Mouse (Mus musculus): ENCODE results near the gene Pds5b. TPM values are rescaled to one million over a fixed set of nuclear protein-coding genes. Genes with fewer than 3 reads are reported as not detected.
"Not testable (repeated sequence)": the region's sequence is repeated elsewhere in the genome, so short reads cannot be mapped to it uniquely, and the experiment has no call there.

Gene Pds5b
- polyA plus RNA-seq, 1 experiment from 2014 or later: 8.4 TPM

GRCm38 (mm10) chr5:150821152-150821551 is 147.6 kb downstream of the Pds5b start:
- 84% methylated on average over 3 of the region's 4 CpGs for WGBS (ENCODE audit: missing documents)

GRCm38 (mm10) chr5:150822781-150823180 is 149.2 kb downstream of the Pds5b start:
- H3K79me2 ChIP-seq (ENCODE audit: inconsistent target): no peaks in the 10 kb centered on the region
- H3K36me3 ChIP-seq (ENCODE audit: inconsistent target): no peaks in the 10 kb centered on the region
- H3K4me3 ChIP-seq (ENCODE audit: inconsistent target): no peak overlapping the region
- WGBS (ENCODE audit: missing documents): 77% methylated on average over 6 of the region's 6 CpGs
- H3K27ac ChIP-seq: no peak overlapping the region

More at GRCm38 (mm10) chr5:150821152-150821551, 147.6 kb downstream of the Pds5b start:
- Histone ChIP-seq H3K79me2 (ENCODE audit: inconsistent target) (no peaks in the 10 kb centered on the region), H3K4me3 (ENCODE audit: inconsistent target) (no peak overlapping the region), H3K36me3 (ENCODE audit: inconsistent target) (no peaks in the 10 kb centered on the region), H3K27ac (no peak overlapping the region)

- 98% methylated on average over 3 of the region's 3 CpGs for WGBS (ENCODE audit: missing documents)
- no peaks in the 10 kb centered on the region for H3K36me3 ChIP-seq (ENCODE audit: inconsistent target)
- H3K4me3 ChIP-seq (ENCODE audit: inconsistent target): no peak overlapping the region
- H3K27ac ChIP-seq: no peak overlapping the region
- no peaks in the 10 kb centered on the region for H3K79me2 ChIP-seq (ENCODE audit: inconsistent target)
Measured at GRCm38 (mm10) chr5:150823361-150823760, 149.8 kb downstream of the Pds5b start.

- 94% methylated on average over 5 of the region's 5 CpGs for WGBS (ENCODE audit: missing documents)
- Histone ChIP-seq H3K27ac (no peak overlapping the region), H3K4me3 (ENCODE audit: inconsistent target) (no peak overlapping the region), H3K36me3 (ENCODE audit: inconsistent target) (no peaks in the 10 kb centered on the region), H3K79me2 (ENCODE audit: inconsistent target) (no peaks in the 10 kb centered on the region)
Measured at GRCm38 (mm10) chr5:150829499-150829898, 156.0 kb downstream of the Pds5b start.

GRCm38 (mm10) chr5:150830718-150831117 is 157.2 kb downstream of the Pds5b start:
- H3K27ac ChIP-seq: no peak overlapping the region
- H3K79me2 ChIP-seq (ENCODE audit: inconsistent target): no peaks in the 10 kb centered on the region
- WGBS (ENCODE audit: missing documents): 83% methylated on average over 9 of the region's 9 CpGs
- H3K4me3 ChIP-seq (ENCODE audit: inconsistent target): no peak overlapping the region
- H3K36me3 ChIP-seq (ENCODE audit: inconsistent target): no peaks in the 10 kb centered on the region

GRCm38 (mm10) chr5:150836782-150837181 is 163.2 kb downstream of the Pds5b start:
- Histone ChIP-seq H3K4me3 (ENCODE audit: inconsistent target) (no peak overlapping the region), H3K27ac (no peak overlapping the region), H3K36me3 (ENCODE audit: inconsistent target) (no peaks in the 10 kb centered on the region), H3K79me2 (ENCODE audit: inconsistent target) (no peaks in the 10 kb centered on the region)
- WGBS (ENCODE audit: missing documents): 64% methylated on average over 8 of the region's 8 CpGs

GRCm38 (mm10) chr5:150839688-150840541 is 166.4 kb downstream of the Pds5b start:
- Histone ChIP-seq H3K4me3 (ENCODE audit: inconsistent target) (no peak overlapping the region), H3K27ac (no peak overlapping the region), H3K79me2 (ENCODE audit: inconsistent target) (no peaks in the 10 kb centered on the region), H3K36me3 (ENCODE audit: inconsistent target) (no peaks in the 10 kb centered on the region)
- 40% methylated on average over 10 of the region's 11 CpGs for WGBS (ENCODE audit: missing documents)

- H3K27ac ChIP-seq: no peak overlapping the region
Measured at GRCm38 (mm10) chr5:150840596-150840995, 167.1 kb downstream of the Pds5b start.

GRCm38 (mm10) chr5:150845961-150846360 is 172.4 kb downstream of the Pds5b start:
- Histone ChIP-seq H3K79me2 (ENCODE audit: inconsistent target) (no peaks in the 10 kb centered on the region), H3K4me3 (ENCODE audit: inconsistent target) (no peak overlapping the region), H3K27ac (no peak overlapping the region), H3K36me3 (ENCODE audit: inconsistent target) (no peaks in the 10 kb centered on the region)
- WGBS (ENCODE audit: missing documents): 96% methylated on average over 6 of the region's 6 CpGs

More at GRCm38 (mm10) chr5:150840596-150840995, 167.1 kb downstream of the Pds5b start:
- H3K36me3 ChIP-seq (ENCODE audit: inconsistent target): no peaks in the 10 kb centered on the region
- WGBS (ENCODE audit: missing documents): 20% methylated on average over 11 of the region's 11 CpGs
- no peak overlapping the region for H3K4me3 ChIP-seq (ENCODE audit: inconsistent target)
- H3K79me2 ChIP-seq (ENCODE audit: inconsistent target): no peaks in the 10 kb centered on the region

GRCm38 (mm10) chr5:150850821-150851220 is 177.3 kb downstream of the Pds5b start:
- H3K79me2 ChIP-seq (ENCODE audit: inconsistent target): no peaks in the 10 kb centered on the region
- no peak overlapping the region for H3K27ac ChIP-seq
- WGBS (ENCODE audit: missing documents): 73% methylated on average over 2 of the region's 2 CpGs
- no peaks in the 10 kb centered on the region for H3K36me3 ChIP-seq (ENCODE audit: inconsistent target)
- no peak overlapping the region for H3K4me3 ChIP-seq (ENCODE audit: inconsistent target)

GRCm38 (mm10) chr5:150852097-150852496 is 178.6 kb downstream of the Pds5b start:
- not testable (repeated sequence) for H3K4me3 ChIP-seq (ENCODE audit: inconsistent target)

GRCm38 (mm10) chr5:150854506-150854905 is 181.0 kb downstream of the Pds5b start:
- H3K36me3 ChIP-seq (ENCODE audit: inconsistent target): no peaks in the 10 kb centered on the region
- no peak overlapping the region for H3K27ac ChIP-seq
- no peak overlapping the region for H3K4me3 ChIP-seq (ENCODE audit: inconsistent target)
- H3K79me2 ChIP-seq (ENCODE audit: inconsistent target): no peaks in the 10 kb centered on the region
- WGBS (ENCODE audit: missing documents): 77% methylated on average over 1 of the region's 1 CpGs

More at GRCm38 (mm10) chr5:150852097-150852496, 178.6 kb downstream of the Pds5b start:
- not testable (repeated sequence) for H3K27ac ChIP-seq; H3K79me2 ChIP-seq (ENCODE audit: inconsistent target); H3K36me3 ChIP-seq (ENCODE audit: inconsistent target)
- WGBS (ENCODE audit: missing documents): 96% methylated on average over 2 of the region's 2 CpGs

- Histone ChIP-seq H3K79me2 (ENCODE audit: inconsistent target) (no peaks in the 10 kb centered on the region), H3K27ac (no peak overlapping the region), H3K4me3 (ENCODE audit: inconsistent target) (no peak overlapping the region), H3K36me3 (ENCODE audit: inconsistent target) (no peaks in the 10 kb centered on the region)
- WGBS (ENCODE audit: missing documents): 80% methylated on average over 5 of the region's 5 CpGs
Measured at GRCm38 (mm10) chr5:150859642-150860194, 186.2 kb downstream of the Pds5b start.

Measured in macrophage (primary cell).